Mouse (Mus musculus) skeletal muscle tissue, adult 2 months (tissue): ENCODE measurements around the gene 9330159F19Rik.
A peak's percentile ranks its signal among the peaks of the same experiment; 100 is the strongest.

ENCODE experiments used
- DNase-seq: peaks from one replicate; pipeline ENCODE4 v3.0.0-alpha.2; 2012; ENCODE audit warnings: low read depth, low spot score

Gene 9330159F19Rik

GRCm38 (mm10) chr10:29211453-29211852, at the start of gene 9330159F19Rik:
TSS of gene 9330159F19Rik (plus strand) at chr10:29211606.
- peak; percentile 90 for DNase-seq

- DNase-seq, result no peak
These were observed 49.7 kb upstream of the 9330159F19Rik start for GRCm38 (mm10) chr10:29161664-29162063.

GRCm38 (mm10) chr10:29173778-29174177, 37.6 kb upstream of the 9330159F19Rik start:
- DNase-seq, result no peak

GRCm38 (mm10) chr10:29175656-29176055, 35.8 kb upstream of the 9330159F19Rik start:
- no peak for DNase-seq

- no peak for DNase-seq
These were observed 34.5 kb upstream of the 9330159F19Rik start for GRCm38 (mm10) chr10:29176881-29177280.

- no peak for DNase-seq
These were observed 33.4 kb upstream of the 9330159F19Rik start for GRCm38 (mm10) chr10:29178003-29178402.

- no peak for DNase-seq
These were observed 31.2 kb upstream of the 9330159F19Rik start for GRCm38 (mm10) chr10:29180210-29180609.

- no peak for DNase-seq
These were observed 30.4 kb upstream of the 9330159F19Rik start for GRCm38 (mm10) chr10:29181046-29181445.

- no peak for DNase-seq
These were observed 17.6 kb upstream of the 9330159F19Rik start for GRCm38 (mm10) chr10:29193769-29194168.

GRCm38 (mm10) chr10:29196811-29197210, 14.6 kb upstream of the 9330159F19Rik start:
- no peak for DNase-seq

GRCm38 (mm10) chr10:29198642-29199041, 12.8 kb upstream of the 9330159F19Rik start, which contains the start of gene Gm49353:
TSS of gene Gm49353 (plus strand) at chr10:29198954.
- DNase-seq, result no peak

GRCm38 (mm10) chr10:29199835-29200234, 11.6 kb upstream of the 9330159F19Rik start:
- DNase-seq, result no peak

GRCm38 (mm10) chr10:29200609-29201008, 10.8 kb upstream of the 9330159F19Rik start:
- no peak for DNase-seq

GRCm38 (mm10) chr10:29206730-29207129, 4.7 kb upstream of the 9330159F19Rik start:
- peak; percentile 41 for DNase-seq

- DNase-seq, result no peak
These were observed 2.7 kb upstream of the 9330159F19Rik start for GRCm38 (mm10) chr10:29208735-29209134.

GRCm38 (mm10) chr10:29213534-29214100, 2.2 kb downstream of the 9330159F19Rik start:
- DNase-seq, result peak; percentile 64

GRCm38 (mm10) chr10:29216957-29217356, 5.6 kb downstream of the 9330159F19Rik start:
- no peak for DNase-seq

- no peak for DNase-seq
These were observed 6.0 kb downstream of the 9330159F19Rik start for GRCm38 (mm10) chr10:29217451-29217850.

- no peak for DNase-seq
These were observed 13.9 kb downstream of the 9330159F19Rik start for GRCm38 (mm10) chr10:29225329-29225728.

GRCm38 (mm10) chr10:29231208-29231607, 19.8 kb downstream of the 9330159F19Rik start:
- DNase-seq, result no peak
